Mouse (Mus musculus) heart, adult 2 months (tissue): Measurements from ENCODE around the gene Vmp1. TPM values are rescaled to one million over a fixed set of nuclear protein-coding genes. Genes with fewer than 3 reads are reported as not detected.

Experiments used
- DNase-seq, 2 experiments: peaks; one replicate each; pipeline ENCODE4 v3.0.0; 2021
- H3K27ac ChIP-seq: fragments of 200-600 bp; 2 replicates; pipeline ENCODE4 v1.8.1; 2022
- H3K27me3 ChIP-seq: fragments of 200-500 bp; 2 replicates; pipeline ENCODE4 v1.6.1; 2012; ENCODE audit warnings: mild to moderate bottlenecking, low read length, inconsistent platforms, mixed read lengths; ENCODE audit not compliant: control insufficient read depth, insufficient read depth
- H3K36me3 ChIP-seq: fragments of 200-500 bp; 2 replicates; pipeline ENCODE4 v1.6.1; 2012; ENCODE audit warnings: low read length, inconsistent platforms; ENCODE audit not compliant: control insufficient read depth, insufficient read depth
- H3K4me1 ChIP-seq: fragments of 200-500 bp; 2 replicates; pipeline ENCODE4 v1.6.1; 2011; ENCODE audit warnings: low read length; ENCODE audit not compliant: control insufficient read depth, insufficient read depth
- H3K4me3 ChIP-seq: fragments of 200-600 bp; 2 replicates; pipeline ENCODE4 v1.8.1; 2022
- H3K79me2 ChIP-seq: fragments of 200-500 bp; replicated peaks from 2 replicates; pipeline ENCODE4 v1.6.1; 2012; ENCODE audit warnings: mild to moderate bottlenecking, inconsistent platforms, low read length, moderate library complexity, mixed read lengths; ENCODE audit not compliant: control insufficient read depth, insufficient read depth
- H3K9ac ChIP-seq: fragments of 200-500 bp; 2 replicates; pipeline ENCODE4 v1.6.1; 2012; ENCODE audit warnings: low read depth, mild to moderate bottlenecking, control low read depth, inconsistent platforms, low read length, mixed read lengths
- CTCF ChIP-seq: fragments of 200-600 bp; IDR thresholded peaks from 2 replicates; pipeline ENCODE4 v1.8.1; 2022; ENCODE audit warnings: antibody characterized with exemption, mild to moderate bottlenecking, moderate library complexity
- EP300 ChIP-seq: fragments of 200-500 bp; IDR thresholded peaks from 2 replicates; pipeline ENCODE4 v1.6.1; 2011; ENCODE audit warnings: low read depth, low read length, control low read depth; ENCODE audit not compliant: insufficient read depth
- POLR2A ChIP-seq: fragments of 200-500 bp; IDR thresholded peaks from 2 replicates; pipeline ENCODE4 v1.6.1; 2011; ENCODE audit warnings: mild to moderate bottlenecking, low read depth, low read length, control low read depth; ENCODE audit not compliant: insufficient read depth
- WGBS: fragments of 180-500 bp; shearing (Covaris S2); methylation state at CpG from one replicate; pipeline ENCODE4 v1.1.7; 2018; 5-methylcytosine and 5-hydroxymethylcytosine counted together
- intact Hi-C: fragments of 180-260 bp; cut with DNase I; formaldehyde crosslinking; loops from one replicate; pipeline ENCODE4 v1.15.1; 2025
- polyA plus RNA-seq: library from polyadenylated mRNA; depleted of rRNA; stranded (reverse); fragments of >200 nt; gene quantifications from 2 replicates; pipeline ENCODE4 v1.2.3, GENCODE M21; 2012
- total RNA-seq, 2 experiments: library from RNA; stranded (reverse); gene quantifications; 2 replicates each; pipeline ENCODE4 v1.2.3; 2021

Vmp1 gene
- total and polyA plus RNA-seq, 3 experiments: 34.0 to 66.9 (median 58.2) TPM

DNA sequence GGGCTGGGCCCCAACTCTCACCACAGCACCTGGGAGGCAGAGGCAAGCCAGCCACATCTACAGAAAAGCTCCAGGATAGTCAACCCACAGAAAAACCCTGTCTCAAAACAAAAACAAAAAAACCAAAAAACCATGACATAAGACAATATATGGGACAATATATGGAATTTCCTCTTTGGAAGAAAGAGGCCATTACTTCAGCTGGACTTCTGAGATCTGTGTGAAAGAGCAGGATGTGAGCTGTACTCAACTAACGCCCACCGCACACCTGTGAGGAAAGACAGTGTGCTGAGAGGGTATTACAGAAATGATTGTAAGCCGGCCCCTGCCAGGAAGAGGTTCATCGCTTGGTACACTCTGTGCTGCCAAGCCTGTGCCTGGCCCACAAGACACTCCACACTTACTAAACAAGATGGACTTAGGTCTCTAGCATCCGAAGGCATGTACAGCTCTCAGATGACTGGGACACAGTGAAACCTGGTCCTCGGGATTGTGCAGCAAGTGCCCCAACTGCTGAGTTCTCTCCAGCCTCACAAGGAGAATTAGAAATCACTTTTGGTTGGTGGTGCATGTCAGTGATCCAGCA lies 109.9 kb downstream of the Vmp1 start:
- Histone ChIP-seq H3K79me2 (no peaks in the 10 kb centered on the region), H3K36me3 (no peaks in the 10 kb centered on the region), H3K4me3 (no peak overlapping the region), H3K9ac (no peak overlapping the region), H3K27ac (no peak overlapping the region), H3K27me3 (no peaks in the 10 kb centered on the region), H3K4me1 (peaks cover 11% of the 10 kb centered on the region)
- intact Hi-C loops: loop anchor here (5.0 kb wide), 1 partner anchor 439 kb away; no protein-coding TSS in a partner anchor
- DNase-seq: no peak
- TF ChIP-seq POLR2A (no peak), EP300 (no peak), CTCF (no peak)
- WGBS: 71% methylated on average over 6 of the region's 6 CpGs

DNA sequence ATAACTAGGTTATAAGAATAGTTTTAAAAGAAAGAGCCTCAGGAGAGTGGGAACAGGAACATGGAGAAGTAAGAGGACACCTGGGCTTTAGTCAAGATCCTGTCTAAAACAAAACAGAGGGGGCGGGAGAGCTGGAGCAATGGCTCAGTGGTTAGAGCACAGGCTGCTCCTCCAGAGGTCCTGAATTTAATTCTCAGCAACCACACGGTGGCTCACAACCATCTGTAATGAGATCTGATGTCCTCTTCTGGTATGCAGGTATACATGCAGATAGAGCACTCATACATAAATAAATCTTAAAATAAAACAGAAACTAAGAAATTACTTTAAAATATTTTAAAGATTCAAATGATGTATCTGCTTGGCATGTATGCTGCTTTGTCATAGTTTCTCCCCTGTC lies 111.0 kb downstream of the Vmp1 start:
- intact Hi-C loops: loop anchor here (5.0 kb wide), 1 partner anchor 440 kb away; no protein-coding TSS in a partner anchor
- no peak for DNase-seq
- Histone ChIP-seq H3K36me3 (no peaks in the 10 kb centered on the region), H3K4me1 (peaks cover 8% of the 10 kb centered on the region), H3K9ac (no peak overlapping the region), H3K27ac (no peak overlapping the region), H3K79me2 (no peaks in the 10 kb centered on the region), H3K4me3 (no peak overlapping the region), H3K27me3 (no peaks in the 10 kb centered on the region)
- WGBS: 64% methylated on average over 2 of the region's 2 CpGs
- TF ChIP-seq CTCF (peak; percentile 34; the same call in 1 of the 2 replicates), POLR2A (no peak), EP300 (no peak)

- DNase-seq: no peak
- no peaks in the 10 kb centered on the region for H3K27me3 ChIP-seq
- H3K79me2 ChIP-seq: no peaks in the 10 kb centered on the region
- no peak for TF ChIP-seq EP300
- no peak for TF ChIP-seq CTCF
- TF ChIP-seq POLR2A: no peak
- no peaks in the 10 kb centered on the region for H3K36me3 ChIP-seq
- no peak overlapping the region for H3K27ac ChIP-seq
- no peak overlapping the region for H3K4me3 ChIP-seq
- intact Hi-C loops: loop anchor here (5.0 kb wide), 1 partner anchor 440 kb away; no protein-coding TSS in a partner anchor
- WGBS: 82% methylated on average over 4 of the region's 4 CpGs
- H3K4me1 ChIP-seq: peaks cover 2% of the 10 kb centered on the region
- H3K9ac ChIP-seq: no peak overlapping the region
These were observed 111.8 kb downstream of the Vmp1 start for GRCm38 (mm10) chr11:86571871-86572270.

DNA sequence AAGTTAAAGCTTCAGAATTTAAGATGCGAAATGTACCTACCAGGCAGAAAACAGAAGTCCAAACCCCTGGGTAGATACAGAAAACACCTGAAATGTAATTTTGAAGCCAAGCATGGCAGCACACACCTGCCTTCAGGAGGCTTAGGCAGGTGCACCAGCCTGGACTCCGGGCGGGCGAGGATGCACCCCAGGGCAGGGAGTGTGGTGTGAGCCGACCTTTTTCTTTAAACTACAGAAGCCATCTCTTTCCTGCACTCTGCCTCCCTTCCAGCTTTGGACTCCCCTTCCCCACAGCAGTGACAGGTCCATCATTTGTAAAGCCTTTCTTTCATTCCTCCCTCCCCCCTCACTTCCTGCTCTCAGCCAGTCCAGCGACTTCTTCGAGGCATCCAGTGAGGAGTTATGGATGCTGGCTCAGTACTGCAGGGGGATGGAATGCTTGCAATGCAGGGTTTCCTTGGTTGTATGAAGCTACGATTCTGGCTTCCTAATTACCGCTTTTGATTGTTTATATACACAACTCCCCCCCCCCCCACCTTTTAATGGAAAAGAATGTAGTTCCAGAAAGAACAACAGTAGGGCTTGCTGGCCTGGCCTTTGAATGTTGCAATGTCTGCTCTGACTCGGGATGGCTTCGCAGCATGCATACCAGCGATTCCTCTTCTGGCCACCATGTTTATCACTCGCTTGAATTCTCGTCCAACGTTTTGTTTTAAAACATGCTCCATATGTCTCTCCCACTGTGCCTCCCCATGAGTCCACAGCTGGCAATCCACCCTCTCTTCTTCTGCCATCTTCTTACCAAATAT lies 112.4 kb downstream of the Vmp1 start:
- no peak overlapping the region for H3K9ac ChIP-seq

GRCm38 (mm10) chr11:86570261-86570746 lies 113.3 kb downstream of the Vmp1 start:
- WGBS: 44% methylated on average over 9 of the region's 9 CpGs
- no peak for DNase-seq
- no peak for TF ChIP-seq CTCF
- no peak for TF ChIP-seq POLR2A
- TF ChIP-seq EP300: no peak

More for the DNA sequence above, 112.4 kb downstream of the Vmp1 start:
- TF ChIP-seq CTCF (no peak), EP300 (no peak), POLR2A (0 out of 2 replicates have a peak, but pooled peaks have one; percentile 8)
- Histone ChIP-seq H3K79me2 (no peaks in the 10 kb centered on the region), H3K27me3 (no peaks in the 10 kb centered on the region), H3K4me1 (peaks cover 2% of the 10 kb centered on the region), H3K36me3 (no peaks in the 10 kb centered on the region), H3K27ac (no peak overlapping the region), H3K4me3 (no peak overlapping the region)
- intact Hi-C loops: loop anchor here (5.0 kb wide), 1 partner anchor 441 kb away; no protein-coding TSS in a partner anchor
- peak in 1 of 2 experiments; percentile 23 for DNase-seq
- WGBS: 45% methylated on average over 15 of the region's 15 CpGs

More at GRCm38 (mm10) chr11:86570261-86570746, 113.3 kb downstream of the Vmp1 start:
- Histone ChIP-seq H3K27me3 (no peaks in the 10 kb centered on the region), H3K27ac (no peak overlapping the region), H3K4me1 (peaks cover 2% of the 10 kb centered on the region), H3K4me3 (no peak overlapping the region), H3K9ac (no peak overlapping the region), H3K79me2 (no peaks in the 10 kb centered on the region), H3K36me3 (no peaks in the 10 kb centered on the region)
- intact Hi-C loops: loop anchor here (5.0 kb wide), 1 partner anchor 442 kb away; no protein-coding TSS in a partner anchor
